Mouse (Mus musculus) frontal cortex, adult (tissue): ENCODE measurements around the gene Rora.

Experiments
- ATAC-seq: cut with Nextera tagmentation; 2 replicates; pipeline ENCODE4 v1.9.2; 2017; ENCODE audit warnings: mild to moderate bottlenecking, moderate library complexity, mixed read lengths; ENCODE audit not compliant: low TSS enrichment

Gene Rora

DNA sequence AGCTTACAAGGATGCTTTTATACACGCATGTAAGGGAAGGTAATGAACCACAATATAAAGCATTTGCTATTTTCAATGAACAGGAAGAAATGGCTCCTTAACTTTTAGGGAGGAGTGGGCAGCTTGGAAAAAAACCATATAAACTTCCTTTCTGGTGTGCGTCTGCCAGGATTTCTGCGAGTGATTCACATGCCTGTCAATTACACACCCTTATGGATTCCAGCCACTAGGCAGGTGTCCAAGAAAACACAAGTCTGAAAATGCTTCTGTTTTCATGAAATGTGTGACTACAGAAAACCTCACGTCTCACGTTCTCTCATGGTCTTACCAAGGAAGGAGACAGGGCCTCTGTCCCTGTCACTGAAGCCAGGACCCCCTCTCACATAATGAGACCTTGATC, 560.2 kb downstream of the Rora start:
- ATAC-seq = peak; percentile 59; the same call in 1 of the 2 replicates

DNA sequence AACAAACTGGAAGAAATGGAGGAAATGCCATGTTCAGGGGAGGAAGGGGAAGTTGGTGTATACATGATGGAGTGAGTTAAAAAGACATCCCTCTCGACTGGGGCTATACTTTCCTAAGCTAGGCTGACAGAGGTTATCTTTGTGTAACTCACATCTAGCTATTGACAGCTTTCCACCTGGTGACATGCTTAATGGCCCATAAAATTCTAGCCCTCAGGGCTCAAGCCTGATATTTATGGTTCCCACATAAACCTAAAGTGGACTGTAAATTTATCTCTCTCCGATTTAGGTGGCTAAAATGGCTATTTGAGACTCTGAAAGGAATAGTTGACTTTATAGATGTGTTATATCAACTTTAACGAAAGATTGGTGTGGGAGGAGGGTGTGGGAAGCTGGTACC, 571.3 kb downstream of the Rora start:
- no peak for ATAC-seq

DNA sequence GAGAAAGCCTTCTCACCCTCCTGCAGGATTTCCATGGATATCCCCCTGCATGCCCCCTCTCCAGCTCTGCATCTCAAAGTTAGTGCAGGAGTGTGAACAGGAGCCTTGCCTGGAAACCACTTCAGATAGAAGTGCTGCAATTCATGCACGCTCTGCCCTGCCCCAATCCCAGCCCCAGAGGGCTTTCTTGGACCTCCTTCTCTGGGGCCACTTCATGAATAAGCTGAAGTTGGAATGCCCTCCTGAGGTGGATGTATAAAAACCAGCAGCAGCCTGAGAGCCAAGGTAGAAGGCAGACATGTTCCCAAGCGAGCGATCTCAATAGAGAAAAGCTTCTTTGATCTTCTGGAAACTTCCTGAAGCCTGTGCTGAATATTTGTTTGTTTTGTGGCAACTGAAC, 572.8 kb downstream of the Rora start:
- no peak for ATAC-seq

DNA sequence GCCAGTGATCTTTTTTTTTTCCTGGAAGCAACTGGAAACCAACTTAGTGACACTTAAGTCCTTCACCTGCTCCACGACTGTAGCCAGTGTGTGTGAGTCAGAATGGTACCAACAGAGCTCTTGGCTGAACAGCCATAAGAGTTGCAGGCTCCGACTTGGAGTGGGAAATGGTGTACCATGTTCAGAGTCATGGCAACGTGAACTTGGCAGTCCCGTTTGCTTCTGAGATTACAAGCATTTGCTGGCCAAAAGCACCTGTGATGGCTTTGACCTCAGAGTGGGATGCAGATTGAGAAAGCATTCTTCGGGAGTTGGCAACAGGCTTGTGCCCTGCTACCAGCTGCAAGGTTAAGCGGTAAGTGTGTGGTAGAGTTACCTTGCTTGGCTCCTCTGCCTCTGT, 574.2 kb downstream of the Rora start:
- no peak for ATAC-seq

DNA sequence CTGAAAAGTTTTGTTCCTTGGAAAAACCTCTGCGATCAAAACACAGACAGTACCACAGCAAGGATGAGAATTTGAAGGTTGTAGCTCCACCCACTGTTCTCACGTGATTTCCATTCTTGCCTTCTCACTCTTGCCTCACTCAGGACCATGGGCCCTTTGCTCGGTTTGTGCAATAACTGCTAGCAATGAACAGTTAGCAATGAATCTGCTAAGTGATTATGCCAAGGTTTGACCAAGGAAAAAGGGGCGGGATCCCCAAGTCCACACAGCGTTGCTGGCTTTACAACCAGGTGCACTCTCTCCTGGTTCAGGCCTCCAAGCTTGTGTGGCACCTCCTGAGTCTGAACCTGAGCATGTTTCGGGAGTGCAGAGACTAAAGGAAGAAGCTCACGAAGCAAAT, 576.3 kb downstream of the Rora start:
- ATAC-seq = no peak

DNA sequence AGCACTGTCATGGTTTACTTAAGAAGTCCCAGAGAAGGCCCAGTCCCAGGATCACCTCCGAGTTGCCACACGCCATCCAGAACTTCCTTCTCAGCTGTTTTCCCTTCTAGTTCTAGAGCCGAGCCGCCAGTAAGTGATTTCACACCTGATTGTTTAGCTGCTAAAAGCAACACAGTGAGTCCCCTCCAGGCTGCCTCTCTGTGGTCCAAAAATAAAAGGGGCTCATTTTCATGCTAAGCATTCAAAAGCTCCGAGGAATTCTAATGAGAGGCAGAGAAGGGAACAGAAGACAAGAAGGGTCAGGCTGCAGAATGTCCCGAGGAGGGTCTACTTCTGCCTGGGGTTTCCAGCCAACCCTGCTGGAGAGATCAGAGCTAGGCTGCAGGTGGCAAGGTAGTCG, 580.9 kb downstream of the Rora start:
- ATAC-seq = 0 out of 2 replicates have a peak, but pooled peaks have one; percentile 23

DNA sequence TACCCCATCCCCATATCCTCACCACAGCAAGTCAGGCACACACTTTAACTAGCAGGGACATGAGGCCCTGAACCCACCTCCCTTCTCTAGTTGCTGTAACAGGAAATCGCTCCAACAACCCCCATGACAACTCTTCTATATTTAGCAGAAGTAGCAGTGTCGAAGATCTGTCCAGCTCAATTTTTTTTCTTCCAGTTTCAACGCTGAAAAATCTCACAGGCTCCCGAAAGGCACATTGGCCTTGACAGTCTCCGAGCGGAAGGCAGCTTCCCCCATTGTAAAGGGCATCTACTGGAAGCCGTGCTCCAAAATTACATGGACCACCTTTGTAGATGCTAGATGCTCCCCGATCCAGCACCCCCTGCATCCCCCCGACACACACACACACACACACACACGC, 583.7 kb downstream of the Rora start:
- ATAC-seq = no peak

DNA sequence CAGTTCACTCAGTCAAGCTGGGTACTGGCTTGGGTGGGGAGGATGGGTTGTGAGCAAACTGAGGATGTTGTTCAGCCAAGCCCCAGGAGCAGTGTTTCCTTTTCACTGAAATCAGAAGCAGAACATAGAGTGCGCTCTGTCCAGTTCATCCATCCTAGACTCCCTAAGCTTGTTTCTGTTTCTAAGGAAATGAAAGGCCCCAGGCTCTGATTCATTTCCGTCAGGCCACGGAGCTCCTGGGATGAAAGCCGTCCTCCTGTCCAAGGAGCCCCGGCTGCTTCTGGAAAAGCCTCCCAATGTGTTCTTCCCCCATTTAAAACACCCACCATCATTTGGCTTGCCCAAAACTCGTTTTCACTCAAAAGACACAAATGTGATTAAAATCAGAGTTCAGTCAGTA, 589.0 kb downstream of the Rora start:
- ATAC-seq = peak; percentile 27; the same call in 1 of the 2 replicates

DNA sequence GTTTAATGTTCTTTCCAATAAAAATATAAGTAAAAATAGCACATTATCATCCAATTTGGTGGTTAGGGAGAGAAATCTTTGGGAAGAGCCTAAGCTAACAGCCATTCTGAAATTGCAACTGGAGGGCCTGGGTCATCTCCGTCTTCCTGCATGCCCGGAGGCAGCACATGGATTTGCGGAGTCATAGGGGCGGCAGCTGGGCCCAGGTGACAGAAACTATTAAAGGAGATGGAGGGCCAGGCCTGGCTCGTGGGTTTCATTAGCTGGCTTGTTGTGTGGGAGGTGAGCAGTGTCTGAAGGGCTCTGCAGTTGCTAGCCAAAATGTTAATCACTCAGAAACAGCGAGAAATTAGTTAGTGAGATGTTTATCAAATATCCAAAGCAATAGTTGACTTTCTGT, 590.0 kb downstream of the Rora start:
- no peak for ATAC-seq

DNA sequence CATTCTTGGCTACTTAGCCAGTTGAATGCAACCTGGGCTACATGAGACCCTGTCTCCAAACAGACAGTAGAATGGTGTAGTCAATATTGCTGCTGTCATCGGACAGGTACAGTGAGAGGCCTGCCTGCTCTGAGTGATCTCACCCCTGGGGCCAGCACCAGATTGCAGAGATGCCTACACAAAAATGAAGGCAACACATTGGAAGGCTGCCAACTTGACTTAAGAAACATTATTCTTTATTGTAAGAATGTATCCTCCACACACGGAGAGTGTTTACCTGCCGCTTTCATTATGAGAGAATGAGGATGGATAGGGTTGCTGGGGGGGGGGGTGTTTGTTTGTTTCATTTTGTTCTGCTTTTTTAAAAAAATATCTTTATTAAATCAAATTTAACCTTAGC, 592.6 kb downstream of the Rora start:
- ATAC-seq = no peak

DNA sequence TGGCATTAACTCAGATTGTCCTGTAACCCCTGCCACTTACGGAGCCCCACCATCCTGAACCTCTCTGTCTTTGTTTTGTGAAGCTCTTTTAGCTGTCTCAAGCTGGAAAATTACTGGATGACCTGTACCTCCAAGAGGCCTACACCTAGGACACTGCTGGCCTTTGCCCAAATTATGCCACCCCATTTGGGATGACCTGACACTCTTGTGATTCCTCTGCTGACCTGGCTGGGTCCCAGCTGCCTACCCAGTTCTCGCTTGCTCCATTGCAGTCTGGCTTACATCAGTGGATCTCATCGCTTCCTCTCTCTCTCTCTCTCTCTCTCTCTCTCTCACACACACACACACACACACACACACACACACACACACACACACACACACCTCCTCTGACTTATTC, 596.0 kb downstream of the Rora start:
- ATAC-seq = no peak

DNA sequence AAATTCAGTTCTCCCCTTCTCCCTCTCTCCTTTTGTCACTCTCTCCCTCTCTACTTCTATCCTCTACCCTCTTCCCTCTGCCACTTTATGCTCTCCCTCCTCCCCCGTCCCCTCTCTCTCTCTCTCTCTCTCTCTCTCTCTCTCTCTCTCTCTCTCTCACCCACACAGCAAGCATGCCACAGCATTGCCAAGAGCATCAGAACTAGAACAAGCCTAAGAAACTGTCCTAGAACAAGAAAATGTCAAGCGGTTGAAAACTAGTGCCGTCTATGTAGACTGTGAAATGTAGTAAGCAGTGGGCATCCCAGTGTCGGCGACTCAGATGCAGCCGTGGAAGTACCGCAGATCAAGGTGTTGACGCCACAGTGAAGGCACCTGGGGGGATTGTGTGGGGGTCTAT, 596.7 kb downstream of the Rora start:
- ATAC-seq = peak; percentile 91

DNA sequence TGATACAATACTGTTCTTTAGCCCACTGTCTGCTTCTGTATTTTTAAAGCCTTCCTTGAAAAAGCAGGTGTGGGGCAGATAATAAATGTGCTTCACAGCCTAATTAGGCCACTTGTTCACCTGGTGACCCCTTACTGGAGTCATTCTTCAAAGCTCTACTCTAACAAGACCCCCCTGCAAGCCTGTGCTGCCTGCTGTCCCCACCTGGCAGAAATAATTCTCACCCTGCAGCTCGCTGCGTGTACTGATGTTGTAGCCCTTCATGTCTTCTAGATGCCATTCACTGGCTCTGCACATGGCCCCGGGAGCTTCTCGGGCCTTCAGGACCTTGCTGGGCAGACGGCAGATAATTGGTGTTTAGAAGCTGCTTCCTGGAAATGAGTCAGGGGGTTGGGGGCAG, 604.9 kb downstream of the Rora start:
- ATAC-seq = no peak

DNA sequence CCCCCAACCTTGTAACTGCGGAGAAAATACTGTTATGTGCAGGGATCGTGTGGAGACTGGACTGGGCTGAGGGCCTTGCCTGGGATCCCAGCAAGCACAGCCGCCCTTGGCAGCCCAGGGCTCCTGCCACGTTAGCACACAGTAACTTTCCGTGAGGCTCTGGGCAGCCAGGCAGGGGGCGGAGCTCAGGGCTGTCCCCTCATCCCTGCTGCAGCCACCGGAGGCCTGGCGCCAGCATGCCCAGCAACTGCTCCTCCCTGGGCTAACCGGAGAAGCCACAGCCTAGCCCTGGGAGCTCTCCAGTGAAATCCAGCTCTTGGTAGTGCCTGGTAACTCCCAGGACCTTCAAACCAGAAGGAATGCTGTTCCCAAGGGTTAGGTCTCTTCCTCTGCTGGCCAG, 605.8 kb downstream of the Rora start:
- ATAC-seq = peak; percentile 76

DNA sequence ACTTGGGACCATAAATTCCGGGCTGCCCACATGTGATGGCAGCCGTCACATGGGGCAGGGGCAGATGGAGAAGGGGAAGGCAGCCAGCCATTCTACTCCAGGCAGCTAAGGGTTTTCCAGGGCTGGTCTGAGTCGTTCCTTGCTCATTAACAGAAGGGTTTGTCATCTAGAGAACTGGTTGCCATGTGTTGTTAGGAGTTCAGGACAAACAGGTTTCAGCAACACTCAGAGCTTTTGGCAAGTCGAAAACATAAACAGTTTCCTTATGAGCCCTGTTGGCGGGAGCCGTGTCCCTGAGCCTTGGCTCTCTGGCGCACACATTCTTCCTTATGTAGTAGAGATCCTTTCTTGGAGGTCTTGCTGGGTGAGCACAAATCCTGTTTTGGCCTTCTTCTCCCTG, 611.6 kb downstream of the Rora start:
- no peak for ATAC-seq

DNA sequence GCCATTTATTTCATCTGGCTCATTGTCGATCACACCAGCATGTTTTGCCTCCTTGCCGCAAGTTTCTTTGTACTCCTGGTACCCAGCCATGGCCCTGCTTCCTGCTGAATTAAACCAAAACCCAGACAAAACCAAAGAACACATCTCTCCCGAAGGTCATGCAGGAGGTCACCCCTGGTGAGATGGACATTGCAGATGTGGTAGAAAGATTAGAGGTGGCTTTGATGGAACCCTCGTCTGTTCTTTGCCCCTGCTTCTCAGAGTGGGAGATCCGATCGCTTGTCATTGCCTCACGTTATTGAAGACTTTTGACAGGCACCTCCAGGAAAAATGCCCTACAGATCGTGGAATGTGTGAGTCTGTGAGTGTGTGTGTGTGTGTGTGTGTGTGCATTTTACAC, 616.8 kb downstream of the Rora start:
- no peak for ATAC-seq

DNA sequence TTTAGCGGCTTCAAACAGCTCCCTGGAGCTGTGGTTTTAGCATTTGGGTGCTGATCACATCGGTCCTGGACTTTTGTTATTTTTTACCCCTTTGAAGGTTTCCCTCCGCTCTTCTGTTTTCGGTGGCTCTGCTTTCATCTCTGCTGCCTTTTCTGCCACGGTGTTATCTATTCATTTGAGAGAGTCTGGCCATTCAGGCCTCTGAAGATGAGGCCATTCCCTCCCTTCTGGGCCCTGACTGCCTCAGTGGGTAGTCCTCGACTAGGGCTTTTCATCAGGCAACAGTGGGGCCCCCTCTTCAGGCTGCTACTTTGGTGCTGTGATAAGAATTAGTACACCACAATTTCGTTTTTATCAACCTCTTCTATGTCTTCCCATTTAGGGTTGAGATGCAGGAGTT, 617.3 kb downstream of the Rora start:
- no peak for ATAC-seq

DNA sequence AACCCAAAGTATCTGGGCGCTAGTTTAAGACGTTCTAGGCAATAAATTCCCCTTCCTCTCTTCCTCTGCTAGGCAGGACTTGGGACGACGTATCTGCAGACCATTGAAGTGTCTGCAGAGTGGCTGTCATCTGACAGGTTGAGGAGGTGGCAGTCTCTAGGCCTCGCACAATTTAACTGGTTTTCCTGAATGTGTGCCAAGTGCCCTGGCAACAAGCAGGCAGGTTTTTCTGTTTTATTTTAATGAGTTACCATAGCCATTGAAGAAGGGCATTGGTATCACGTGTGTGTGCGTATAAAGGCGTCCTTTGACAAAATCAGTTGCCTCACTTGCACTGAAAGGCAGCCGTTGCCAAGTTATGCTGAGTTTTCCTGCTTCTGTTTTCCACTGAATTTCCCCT, 619.3 kb downstream of the Rora start:
- ATAC-seq = no peak

DNA sequence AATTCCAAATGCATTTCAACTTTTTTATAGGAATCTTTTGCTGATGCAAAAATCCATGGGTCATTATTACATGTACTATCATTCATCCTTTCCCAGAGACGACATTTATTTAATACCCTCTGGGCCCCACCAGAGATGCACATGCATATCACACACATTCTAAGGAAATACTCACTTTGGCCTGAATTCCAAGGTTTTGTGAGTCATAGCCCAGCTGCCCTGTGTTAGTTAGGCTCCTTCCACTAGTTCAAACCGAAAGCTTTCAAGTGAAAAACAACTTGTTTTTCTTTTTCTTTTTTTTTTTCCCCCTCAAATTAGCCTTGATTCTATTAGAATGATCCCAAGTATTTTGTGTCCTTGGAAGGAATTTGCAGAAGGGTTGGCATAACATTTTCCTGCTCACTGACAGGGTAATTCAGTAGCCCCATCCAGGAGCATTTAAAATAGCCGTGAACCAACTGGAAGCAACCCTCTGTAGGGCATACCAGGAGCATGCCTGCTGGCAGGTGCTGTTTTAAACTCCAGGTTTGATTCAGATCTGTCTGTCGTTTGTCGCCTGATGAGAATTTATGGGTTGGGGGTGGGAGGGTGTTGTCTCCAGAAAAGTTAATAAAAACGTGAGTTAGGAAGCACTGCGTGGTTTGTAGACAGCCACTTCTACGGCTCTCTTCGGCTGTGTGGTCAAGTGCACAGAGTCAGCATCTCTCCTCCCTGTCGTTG, 621.3 kb downstream of the Rora start:
- no peak for ATAC-seq

DNA sequence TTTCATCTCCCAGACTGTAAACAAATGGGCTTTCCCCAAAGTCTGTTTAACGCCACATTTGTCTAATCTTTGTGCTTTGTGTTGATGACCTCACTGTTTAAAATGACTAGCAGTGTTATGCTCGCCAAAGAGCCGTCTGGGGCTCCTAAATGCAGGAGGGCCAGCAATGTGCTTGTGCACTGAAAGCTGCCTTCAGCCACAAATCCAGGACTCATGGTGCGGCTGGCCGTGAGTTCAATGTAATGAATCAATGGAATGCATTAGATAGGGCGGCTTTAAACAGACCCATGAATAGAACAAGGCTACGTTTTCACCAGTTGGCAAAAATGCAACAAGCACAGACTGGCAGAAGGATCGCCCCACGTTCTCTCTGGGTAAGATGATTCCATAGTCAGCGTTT, 623.7 kb downstream of the Rora start:
- ATAC-seq = no peak

DNA sequence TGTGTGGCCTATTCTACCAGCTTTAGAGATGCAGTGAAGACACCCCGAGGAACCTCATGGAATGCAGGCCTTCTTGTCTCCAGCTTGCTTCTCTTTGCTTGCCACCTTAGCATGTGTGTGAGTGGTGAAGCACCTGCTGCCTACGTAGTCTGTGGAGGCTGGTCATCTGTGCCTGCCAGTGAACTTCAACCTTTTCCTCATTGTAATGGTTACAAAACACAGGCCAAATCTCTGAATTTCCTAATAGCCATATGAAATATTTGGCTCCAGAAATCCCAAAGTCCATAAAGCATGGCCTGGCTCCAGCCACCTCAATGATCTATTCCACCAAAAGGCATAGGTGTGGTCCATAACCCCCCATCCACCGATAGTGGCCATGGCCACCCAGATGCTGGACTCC, 631.4 kb downstream of the Rora start:
- ATAC-seq = no peak

DNA sequence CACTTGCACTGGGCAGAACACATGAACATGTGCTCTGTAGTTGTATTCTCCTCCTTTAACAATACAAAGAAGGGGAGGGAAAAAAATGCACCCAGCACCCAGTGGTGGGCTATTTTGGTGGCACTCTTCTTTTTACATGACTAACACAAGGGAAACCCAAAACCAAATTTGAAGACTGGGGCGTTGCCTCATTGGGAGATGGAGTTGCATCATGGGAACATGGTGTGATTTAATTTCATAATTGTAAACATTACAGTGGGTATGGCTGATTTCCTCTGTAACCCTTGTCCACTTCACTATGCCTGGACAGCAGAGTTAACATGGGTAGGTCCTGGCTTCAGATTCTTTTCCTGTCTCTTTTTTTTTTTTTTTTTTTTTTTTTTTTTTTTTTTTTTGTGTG, 634.5 kb downstream of the Rora start:
- ATAC-seq = no peak

DNA sequence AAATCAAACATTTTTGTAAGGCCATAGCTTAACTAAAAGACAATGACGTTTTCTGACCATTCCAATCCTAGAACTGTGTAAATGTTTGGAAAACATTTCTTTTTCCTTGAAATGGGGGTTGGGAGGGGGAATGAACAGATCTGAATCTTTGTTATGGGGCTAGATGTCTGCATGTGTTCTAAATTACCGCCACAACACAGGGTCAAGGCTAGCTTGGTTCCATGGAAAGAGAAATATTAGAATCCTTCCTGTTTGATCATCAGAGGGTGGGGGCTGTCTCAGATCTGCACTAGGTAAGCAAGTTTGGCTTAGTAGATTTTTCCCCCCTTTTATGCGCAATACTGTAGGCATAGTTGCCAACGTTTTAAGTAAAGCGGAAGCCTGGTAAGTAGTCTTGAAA, 635.0 kb downstream of the Rora start:
- no peak for ATAC-seq
